Mouse (Mus musculus) lung, adult 2 months (tissue): ENCODE measurements around the gene Zbtb18.

Source experiments
- CTCF ChIP-seq: fragments of 200-500 bp; IDR thresholded peaks from 2 replicates; pipeline ENCODE4 v1.5.1; 2011; ENCODE audit warnings: mild to moderate bottlenecking, low read length, control low read depth; ENCODE audit not compliant: insufficient read depth
- POLR2A ChIP-seq: fragments of 200-500 bp; IDR thresholded peaks from 2 replicates; pipeline ENCODE4 v1.6.1; 2011; ENCODE audit warnings: low read depth, mild to moderate bottlenecking, control low read depth, low read length, borderline replicate concordance; ENCODE audit errors: extremely low read depth

- TF ChIP-seq POLR2A (no peak), CTCF (no peak)
These were observed 11.7 kb downstream of the Zbtb18 start for GRCm38 (mm10) chr1:177453806-177454205.
